Mouse (Mus musculus) intestine, embryonic 14.5 days (tissue): Measurements from ENCODE around the gene Col16a1. TPM values are rescaled to one million over a fixed set of nuclear protein-coding genes. Genes with fewer than 3 reads are reported as not detected.

ENCODE experiments used
- ATAC-seq: fragments of 200-750 bp; cut with Nextera tagmentation; replicated peaks from 2 replicates; pipeline ENCODE4 v1.8.0; 2017; ENCODE audit warnings: low read depth, moderate number of reproducible peaks, moderate TSS enrichment, moderate library complexity; ENCODE audit not compliant: low FRiP score, low TSS enrichment
- DNase-seq: peaks from one replicate; pipeline ENCODE4 v3.0.0-alpha.2; 2018; ENCODE audit warnings: low spot score
- H3K27ac ChIP-seq: fragments of 300-500 bp; sonication (generic); 2 replicates; pipeline ENCODE4 v1.5.1; 2014; ENCODE audit warnings: low read depth, mild to moderate bottlenecking, control low read depth
- H3K27me3 ChIP-seq: fragments of 300-500 bp; sonication (generic); replicated peaks from 2 replicates; pipeline ENCODE4 v1.6.1; 2014; ENCODE audit warnings: low read length, control low read depth; ENCODE audit not compliant: control insufficient read depth, insufficient read depth
- H3K36me3 ChIP-seq: fragments of 300-500 bp; sonication (generic); 2 replicates; pipeline ENCODE4 v1.6.1; 2014; ENCODE audit warnings: low read length, control low read depth; ENCODE audit not compliant: control insufficient read depth, insufficient read depth
- H3K4me1 ChIP-seq: fragments of 300-500 bp; sonication (generic); replicated peaks from 2 replicates; pipeline ENCODE4 v1.6.1; 2014; ENCODE audit warnings: low read length, control low read depth, mixed read lengths; ENCODE audit not compliant: control insufficient read depth, insufficient read depth
- H3K4me2 ChIP-seq: fragments of 300-500 bp; sonication (generic); 2 replicates; pipeline ENCODE4 v1.6.1; 2014; ENCODE audit warnings: low read length
- H3K4me3 ChIP-seq: fragments of 300-500 bp; sonication (generic); 2 replicates; pipeline ENCODE4 v1.5.1; 2014; ENCODE audit warnings: low read depth, low read length, control low read depth, mixed read lengths
- H3K9ac ChIP-seq: fragments of 300-500 bp; sonication (generic); 2 replicates; pipeline ENCODE4 v1.6.1; 2014; ENCODE audit warnings: mild to moderate bottlenecking, low read length
- H3K9me3 ChIP-seq: fragments of 300-500 bp; sonication (generic); 2 replicates; pipeline ENCODE4 v1.6.1; 2016; ENCODE audit warnings: low read length, control low read depth; ENCODE audit not compliant: control insufficient read depth
- WGBS: fragments of 180-500 bp; shearing (Covaris S2); extraction: QIAGEN DNeasy Blood & Tissue Kit; methylation state at CpG from one replicate; pipeline ENCODE4 v1.1.7; 2014; 5-methylcytosine and 5-hydroxymethylcytosine counted together
- polyA plus RNA-seq: library from polyadenylated mRNA; unstranded; fragments of >200 nt; fragmentation: Nextera tagmentation; extraction: Ambion mirVana; gene quantifications from 2 replicates; pipeline ENCODE4 v1.2.1, GENCODE M21; 2014

The Col16a1 gene
- polyA plus RNA-seq, 1 experiment from 2014 or later = 56.9 TPM

GRCm38 (mm10) chr4:130133399-130133798 lies 85.8 kb downstream of the Col16a1 start:
- DNase-seq (no peak), ATAC-seq (no peak)
- Histone ChIP-seq H3K4me3 (no peak overlapping the region), H3K27me3 (peaks cover 15% of the 10 kb centered on the region), H3K4me2 (no peak overlapping the region), H3K9me3 (no peaks in the 10 kb centered on the region), H3K36me3 (no peaks in the 10 kb centered on the region), H3K4me1 (peaks cover 5% of the 10 kb centered on the region), H3K27ac (no peak overlapping the region), H3K9ac (no peak overlapping the region)
- WGBS = 58% methylated on average over 6 of the region's 6 CpGs

GRCm38 (mm10) chr4:130138441-130139213 lies 91.0 kb downstream of the Col16a1 start:
- ATAC-seq (peak; percentile 57), DNase-seq (peak; percentile 93)
- H3K4me2 ChIP-seq = peak overlapping the region; percentile 58
- WGBS = under 1% methylated on average over 50 of the region's 57 CpGs
- peaks cover 48% of the 10 kb centered on the region for H3K27me3 ChIP-seq
- peak overlapping the region; percentile 22; the same call in 1 of the 2 replicates for H3K9ac ChIP-seq
- peaks cover 13% of the 10 kb centered on the region for H3K4me1 ChIP-seq
- no peaks in the 10 kb centered on the region for H3K36me3 ChIP-seq
- no peaks in the 10 kb centered on the region for H3K9me3 ChIP-seq
- H3K4me3 ChIP-seq = peak overlapping the region; percentile 27
- H3K27ac ChIP-seq = no peak overlapping the region

- Histone ChIP-seq H3K36me3 (no peaks in the 10 kb centered on the region), H3K9ac (peak within 1 kb of the TSS; percentile 22; the same call in 1 of the 2 replicates), H3K9me3 (no peaks in the 10 kb centered on the region), H3K4me2 (peak within 1 kb of the TSS; percentile 58), H3K27ac (no peak within 1 kb of the TSS), H3K4me1 (peaks cover 13% of the 10 kb centered on the region), H3K27me3 (peaks cover 48% of the 10 kb centered on the region), H3K4me3 (peak within 1 kb of the TSS; percentile 27)
- ATAC-seq (peak; percentile 9; the same call in 1 of the 2 replicates), DNase-seq (no peak)
- WGBS = under 1% methylated on average over 14 of the region's 15 CpGs
Observed at GRCm38 (mm10) chr4:130139214-130139492, 91.5 kb downstream of the Col16a1 start, which contains the start of gene Hcrtr1. TSS of gene Hcrtr1 (minus strand) at chr4:130139359.

- no peak overlapping the region for H3K27ac ChIP-seq
- H3K36me3 ChIP-seq = no peaks in the 10 kb centered on the region
- H3K4me1 ChIP-seq = peaks cover 9% of the 10 kb centered on the region; the same call in 1 of the 2 replicates
- peaks cover 48% of the 10 kb centered on the region for H3K27me3 ChIP-seq
- no peak overlapping the region for H3K4me3 ChIP-seq
- DNase-seq (no peak), ATAC-seq (no peak)
- WGBS = 51% methylated on average over 9 of the region's 9 CpGs
- H3K9me3 ChIP-seq = no peaks in the 10 kb centered on the region
- no peak overlapping the region for H3K4me2 ChIP-seq
- no peak overlapping the region for H3K9ac ChIP-seq
Observed at GRCm38 (mm10) chr4:130140992-130141402, 93.4 kb downstream of the Col16a1 start.

- WGBS = 48% methylated on average over 3 of the region's 3 CpGs
Observed at GRCm38 (mm10) chr4:130141786-130142185, 94.1 kb downstream of the Col16a1 start.

GRCm38 (mm10) chr4:130148405-130148804 lies 100.8 kb downstream of the Col16a1 start:
- H3K9ac ChIP-seq = no peak overlapping the region
- no peak overlapping the region for H3K4me3 ChIP-seq
- ATAC-seq (no peak), DNase-seq (no peak)
- 65% methylated on average over 10 of the region's 10 CpGs for WGBS
- no peaks in the 10 kb centered on the region for H3K4me1 ChIP-seq
- H3K9me3 ChIP-seq = no peaks in the 10 kb centered on the region
- no peak overlapping the region for H3K27ac ChIP-seq
- peaks cover 15% of the 10 kb centered on the region for H3K27me3 ChIP-seq
- H3K4me2 ChIP-seq = no peak overlapping the region
- H3K36me3 ChIP-seq = no peaks in the 10 kb centered on the region

More at GRCm38 (mm10) chr4:130141786-130142185, 94.1 kb downstream of the Col16a1 start:
- H3K9ac ChIP-seq = no peak overlapping the region
- no peak overlapping the region for H3K27ac ChIP-seq
- no peak overlapping the region for H3K4me3 ChIP-seq
- H3K27me3 ChIP-seq = peaks cover 47% of the 10 kb centered on the region
- no peaks in the 10 kb centered on the region for H3K9me3 ChIP-seq
- no peak overlapping the region for H3K4me2 ChIP-seq
- peaks cover 9% of the 10 kb centered on the region; the same call in 1 of the 2 replicates for H3K4me1 ChIP-seq
- no peak for ATAC-seq
- no peaks in the 10 kb centered on the region for H3K36me3 ChIP-seq
- no peak for DNase-seq

Other genes with a start within 250 kb of the Col16a1 start
- 276 and 279 TPM in 2 replicates for gene Ptp4a2, start 236.6 kb upstream of the Col16a1 start, polyA plus RNA-seq
- gene Spocd1, start 118.6 kb upstream of the Col16a1 start, polyA plus RNA-seq = 0.15 TPM in 1 of 2 replicates, not detected in the other
- 2.7 and 2.9 TPM in 2 replicates for gene Adgrb2, start 63.0 kb upstream of the Col16a1 start, polyA plus RNA-seq
- gene Pef1, start 54.7 kb downstream of the Col16a1 start, polyA plus RNA-seq = 70.4 and 74.5 TPM in 2 replicates
- 0.15 TPM in 1 of 2 replicates, not detected in the other for gene Hcrtr1, start 91.5 kb downstream of the Col16a1 start, polyA plus RNA-seq
- gene Tinagl1, start 127.3 kb downstream of the Col16a1 start, polyA plus RNA-seq = 27.0 and 39.6 TPM in 2 replicates
- gene Gm853, start 174.6 kb downstream of the Col16a1 start, polyA plus RNA-seq = not detected in 2 replicates
- gene Serinc2, start 231.4 kb downstream of the Col16a1 start, polyA plus RNA-seq = 24.1 and 25.3 TPM in 2 replicates